Mouse (Mus musculus): ENCODE measurements around the gene Pten.
A peak's percentile ranks its signal among the peaks of the same experiment; 100 is the strongest.

GRCm38 (mm10) chr19:32712588-32713042 lies 44.7 kb upstream of the Pten start:
- no peak for TF ChIP-seq CTCF (IDR thresholded peaks at IDR 0.05; ENCODE audit: extremely low read depth, insufficient read depth, low read length)
- TF ChIP-seq POLR2A (IDR thresholded peaks at IDR 0.05; ENCODE audit: extremely low read depth, insufficient read depth, low read length): peak; percentile 33; the same call in 1 of the 2 replicates

Data from cortical plate, adult 2 months (tissue).